Mouse (Mus musculus) heart, adult 2 months (tissue): ENCODE results near the gene Naa38.

Experiments used
- CTCF ChIP-seq: fragments of 200-600 bp; IDR thresholded peaks from 2 replicates; pipeline ENCODE4 v1.8.1; 2022; ENCODE audit warnings: antibody characterized with exemption, mild to moderate bottlenecking, moderate library complexity
- EP300 ChIP-seq: fragments of 200-500 bp; IDR thresholded peaks from 2 replicates; pipeline ENCODE4 v1.6.1; 2011; ENCODE audit warnings: low read depth, low read length, control low read depth; ENCODE audit not compliant: insufficient read depth
- POLR2A ChIP-seq: fragments of 200-500 bp; IDR thresholded peaks from 2 replicates; pipeline ENCODE4 v1.6.1; 2011; ENCODE audit warnings: mild to moderate bottlenecking, low read depth, low read length, control low read depth; ENCODE audit not compliant: insufficient read depth

DNA sequence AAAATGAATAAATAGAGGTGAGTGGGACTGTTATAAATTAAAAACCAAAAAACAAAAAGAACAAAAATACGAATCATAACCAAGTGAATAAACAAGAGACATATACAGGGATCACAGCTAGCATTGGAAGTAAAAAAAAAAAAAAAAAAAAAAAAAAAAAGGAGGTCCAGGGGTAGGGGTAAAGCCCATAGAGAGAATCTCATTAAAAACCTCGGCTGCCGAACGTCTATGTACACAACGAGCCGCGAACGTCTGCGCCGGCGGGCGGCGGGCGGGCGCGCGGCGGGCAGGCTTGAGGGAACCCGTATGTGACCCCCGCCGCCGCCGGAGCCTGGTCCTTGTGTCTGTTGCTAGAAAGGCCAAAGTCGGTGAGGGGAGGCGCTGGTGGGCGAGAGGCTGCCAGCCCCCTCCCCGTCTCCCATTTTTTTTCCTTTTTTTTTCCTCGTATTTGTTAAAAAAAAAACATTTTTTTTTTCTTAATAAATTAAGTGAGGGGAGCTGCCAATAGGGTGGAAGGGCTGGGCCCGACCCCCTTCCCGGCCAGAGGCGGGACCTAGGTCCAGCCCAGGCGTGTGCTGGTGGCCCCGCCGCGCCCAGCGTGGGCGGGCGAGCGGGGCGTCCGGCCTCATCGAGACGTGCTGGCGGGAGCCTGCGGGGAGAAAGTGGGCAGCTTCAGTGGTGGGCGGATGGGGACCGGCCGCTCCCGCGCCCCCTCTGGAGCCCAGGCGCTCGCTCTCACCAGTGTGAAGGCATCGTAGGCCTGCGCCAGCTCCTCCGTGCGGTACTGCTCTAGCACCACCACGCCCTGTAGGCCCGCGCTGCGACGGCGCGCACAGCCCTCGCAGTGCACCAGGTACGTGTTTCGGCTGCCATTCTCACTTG is 4.2 kb downstream of the Naa38 start:
- TF ChIP-seq CTCF (no peak), POLR2A (no peak), EP300 (no peak)
